Mouse (Mus musculus): ENCODE measurements at regions not wholly inside any gene's neighbourhood (a gene's known extent, or its start where the extent isn't known, plus 50 kb on each side); places are given as distances from the start of the nearest gene placed in this dataset.

- no peak for TF ChIP-seq EP300 (IDR thresholded peaks at IDR 0.05; ENCODE audit: low read depth)
- no peak for TF ChIP-seq CTCF (IDR thresholded peaks at IDR 0.05; ENCODE audit: low read depth)
These were observed 61.6 kb downstream of the Foxa2 start for GRCm38 (mm10) chr2:147985261-147985575.

Data from heart, postnatal 0 days (tissue).